Mouse (Mus musculus) megakaryocyte, embryonic 14.5 days (primary cell): ENCODE measurements around the gene Pabpc1l.

Source experiments
- FLI1 ChIP-seq: IDR thresholded peaks from 2 replicates; pipeline ENCODE4 v1.6.1; 2012; ENCODE audit warnings: low read length, inconsistent platforms, mixed read lengths
- GATA1 ChIP-seq: IDR thresholded peaks from 3 replicates; pipeline ENCODE4 v1.6.1; 2012; ENCODE audit warnings: mixed read lengths, low read length, inconsistent platforms, borderline replicate concordance

GRCm38 (mm10) chr2:164032973-164033372, 7.7 kb downstream of the Pabpc1l start:
- no peak for TF ChIP-seq GATA1
- TF ChIP-seq FLI1, result no peak
